Mouse (Mus musculus): ENCODE results near the gene Cobl. TPM values are rescaled to one million over a fixed set of nuclear protein-coding genes. Genes with fewer than 3 reads are reported as not detected.

Cobl gene
- polyA plus RNA-seq, 1 experiment from 2014 or later: 3.6 TPM

DNA sequence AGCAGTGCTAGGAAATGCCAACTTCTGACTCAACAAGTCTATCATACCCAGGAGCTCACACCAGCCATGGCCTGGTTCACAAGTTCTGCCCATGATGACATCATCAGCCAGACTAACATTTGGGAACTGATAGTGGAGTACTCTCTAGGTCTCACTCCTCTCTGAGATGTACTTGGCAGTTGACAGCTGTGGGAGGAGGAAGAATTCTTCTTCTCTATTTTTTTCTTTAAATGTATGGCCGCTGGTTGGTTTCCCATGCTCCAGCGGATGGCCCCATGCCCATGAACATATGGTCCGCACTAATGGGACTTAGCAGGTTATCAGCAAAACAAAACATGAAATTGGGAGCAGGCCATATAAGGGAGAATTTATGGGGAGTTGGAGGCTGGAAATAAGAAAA, 145.4 kb downstream of the Cobl start:
- 85% methylated on average over 3 of the region's 3 CpGs for WGBS
- H3K4me2 ChIP-seq (ENCODE audit: low read depth, low read length): no peak overlapping the region
- no peaks in the 10 kb centered on the region for H3K36me3 ChIP-seq (replicated peaks; ENCODE audit: control insufficient read depth, insufficient read depth, low read depth, low read length)
- DNase-seq (ENCODE audit: low spot score) (no peak), ATAC-seq (replicated peaks; ENCODE audit: insufficient number of reproducible peaks, low FRiP score, low TSS enrichment, low read depth) (no peak)
- no peak overlapping the region for H3K9ac ChIP-seq (replicated peaks; ENCODE audit: low read length)
- H3K27ac ChIP-seq (replicated peaks; ENCODE audit: low read depth, low read length): no peak overlapping the region
- no peaks in the 10 kb centered on the region for H3K4me1 ChIP-seq (ENCODE audit: control insufficient read depth, insufficient read depth, low read length)
- no peak overlapping the region for H3K4me3 ChIP-seq (ENCODE audit: low read depth, low read length)
- no peaks in the 10 kb centered on the region for H3K27me3 ChIP-seq (ENCODE audit: control insufficient read depth, insufficient read depth, low read length)
- no peaks in the 10 kb centered on the region for H3K9me3 ChIP-seq (replicated peaks; ENCODE audit: control insufficient read depth, low read length)

DNA sequence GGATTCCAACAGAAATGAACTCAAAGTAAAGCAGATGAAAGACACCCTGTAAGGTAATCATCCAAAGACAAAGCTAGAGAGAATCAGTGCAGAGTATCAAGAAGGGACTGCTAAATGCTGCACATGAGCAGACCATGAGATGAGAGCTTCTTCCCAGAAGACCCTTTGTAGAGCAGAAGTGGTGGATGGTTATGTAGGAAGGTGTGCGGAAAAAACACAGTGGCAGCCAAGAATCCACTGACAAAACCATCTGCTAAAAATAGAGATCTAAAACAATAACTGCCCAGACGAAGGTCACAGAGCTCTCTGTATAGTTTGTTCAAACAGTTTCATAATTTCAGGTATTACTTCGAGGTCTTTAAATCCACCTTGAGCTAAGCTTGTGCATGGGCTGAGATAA, 149.1 kb downstream of the Cobl start:
- ATAC-seq (replicated peaks; ENCODE audit: insufficient number of reproducible peaks, low FRiP score, low TSS enrichment, low read depth) (no peak), DNase-seq (ENCODE audit: low spot score) (no peak)
- no peak overlapping the region for H3K4me3 ChIP-seq (ENCODE audit: low read depth, low read length)
- no peaks in the 10 kb centered on the region for H3K9me3 ChIP-seq (replicated peaks; ENCODE audit: control insufficient read depth, low read length)
- WGBS: 87% methylated on average over 3 of the region's 3 CpGs
- H3K4me1 ChIP-seq (ENCODE audit: control insufficient read depth, insufficient read depth, low read length): no peaks in the 10 kb centered on the region
- H3K9ac ChIP-seq (replicated peaks; ENCODE audit: low read length): no peak overlapping the region
- H3K4me2 ChIP-seq (ENCODE audit: low read depth, low read length): no peak overlapping the region
- no peak overlapping the region for H3K27ac ChIP-seq (replicated peaks; ENCODE audit: low read depth, low read length)
- no peaks in the 10 kb centered on the region for H3K36me3 ChIP-seq (replicated peaks; ENCODE audit: control insufficient read depth, insufficient read depth, low read depth, low read length)
- H3K27me3 ChIP-seq (ENCODE audit: control insufficient read depth, insufficient read depth, low read length): no peaks in the 10 kb centered on the region

DNA sequence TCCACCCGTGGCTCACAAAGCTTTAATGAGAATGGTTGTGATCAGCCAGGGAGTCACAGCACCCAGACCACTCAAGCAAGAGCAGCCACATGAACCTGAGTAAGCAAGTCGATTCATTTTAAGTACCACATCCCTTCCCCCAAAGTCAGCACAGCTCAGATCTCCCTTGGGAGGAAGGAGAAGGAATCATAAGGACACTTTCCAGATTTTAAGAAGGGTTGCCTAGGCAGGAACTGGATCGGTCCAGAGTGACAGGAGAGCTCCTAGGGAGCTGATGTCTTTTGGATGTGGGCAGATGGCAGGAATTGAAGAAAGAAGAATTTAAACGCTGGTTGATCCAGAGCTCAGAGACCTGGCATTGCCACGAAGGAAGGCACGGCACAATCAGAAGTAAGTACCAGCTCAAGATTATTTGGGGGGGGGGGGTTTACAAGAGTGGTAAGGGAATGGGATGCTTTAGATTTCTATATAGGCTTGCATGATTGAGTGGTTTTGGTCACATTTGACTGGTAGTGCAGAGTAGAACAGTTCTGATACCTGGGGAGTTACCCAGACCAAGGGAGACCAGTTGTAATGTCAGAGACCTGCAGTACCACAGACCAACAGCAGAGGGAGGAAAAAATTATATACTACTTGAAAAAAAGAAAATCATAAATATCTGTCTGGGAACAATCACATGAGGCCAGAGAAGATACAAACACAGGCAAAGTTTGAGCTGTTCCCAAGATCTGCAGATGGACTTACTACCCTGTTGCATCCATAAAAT, 150.3 kb downstream of the Cobl start:
- Histone ChIP-seq H3K4me1 (ENCODE audit: control insufficient read depth, insufficient read depth, low read length) (no peaks in the 10 kb centered on the region), H3K27ac (replicated peaks; ENCODE audit: low read depth, low read length) (no peak overlapping the region), H3K27me3 (ENCODE audit: control insufficient read depth, insufficient read depth, low read length) (no peaks in the 10 kb centered on the region), H3K9ac (replicated peaks; ENCODE audit: low read length) (no peak overlapping the region), H3K4me2 (ENCODE audit: low read depth, low read length) (no peak overlapping the region), H3K4me3 (ENCODE audit: low read depth, low read length) (no peak overlapping the region), H3K9me3 (replicated peaks; ENCODE audit: control insufficient read depth, low read length) (no peaks in the 10 kb centered on the region), H3K36me3 (replicated peaks; ENCODE audit: control insufficient read depth, insufficient read depth, low read depth, low read length) (no peaks in the 10 kb centered on the region)
- WGBS: 84% methylated on average over 6 of the region's 6 CpGs
- peak; percentile 65 for DNase-seq (ENCODE audit: low spot score)
- ATAC-seq (replicated peaks; ENCODE audit: insufficient number of reproducible peaks, low FRiP score, low TSS enrichment, low read depth): no peak

DNA sequence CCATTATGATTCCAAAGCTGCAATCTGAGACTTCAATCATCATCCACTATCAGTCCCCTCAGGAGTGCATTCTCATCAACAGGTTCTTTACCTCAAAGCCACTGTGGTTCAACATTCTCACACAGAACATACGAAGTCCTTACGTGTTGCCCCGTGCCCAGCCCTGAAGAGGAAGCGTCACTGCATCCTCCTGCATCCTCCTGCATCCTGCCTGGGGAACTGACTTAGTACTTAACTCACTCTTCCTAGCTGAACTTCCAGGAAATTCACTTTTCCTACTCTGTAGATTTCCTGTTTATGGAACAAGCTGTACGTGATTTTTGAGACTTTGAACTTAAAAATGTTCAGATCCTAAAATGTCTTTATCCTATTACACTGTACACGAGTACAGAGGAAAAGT, 153.3 kb downstream of the Cobl start:
- ATAC-seq (replicated peaks; ENCODE audit: insufficient number of reproducible peaks, low FRiP score, low TSS enrichment, low read depth): no peak
- Histone ChIP-seq H3K4me1 (ENCODE audit: control insufficient read depth, insufficient read depth, low read length) (no peaks in the 10 kb centered on the region), H3K9me3 (replicated peaks; ENCODE audit: control insufficient read depth, low read length) (no peaks in the 10 kb centered on the region), H3K9ac (replicated peaks; ENCODE audit: low read length) (no peak overlapping the region), H3K27ac (replicated peaks; ENCODE audit: low read depth, low read length) (no peak overlapping the region), H3K4me3 (ENCODE audit: low read depth, low read length) (no peak overlapping the region), H3K36me3 (replicated peaks; ENCODE audit: control insufficient read depth, insufficient read depth, low read depth, low read length) (no peaks in the 10 kb centered on the region), H3K4me2 (ENCODE audit: low read depth, low read length) (no peak overlapping the region), H3K27me3 (ENCODE audit: control insufficient read depth, insufficient read depth, low read length) (no peaks in the 10 kb centered on the region)
- 79% methylated on average over 6 of the region's 6 CpGs for WGBS
- DNase-seq (ENCODE audit: low spot score): no peak

DNA sequence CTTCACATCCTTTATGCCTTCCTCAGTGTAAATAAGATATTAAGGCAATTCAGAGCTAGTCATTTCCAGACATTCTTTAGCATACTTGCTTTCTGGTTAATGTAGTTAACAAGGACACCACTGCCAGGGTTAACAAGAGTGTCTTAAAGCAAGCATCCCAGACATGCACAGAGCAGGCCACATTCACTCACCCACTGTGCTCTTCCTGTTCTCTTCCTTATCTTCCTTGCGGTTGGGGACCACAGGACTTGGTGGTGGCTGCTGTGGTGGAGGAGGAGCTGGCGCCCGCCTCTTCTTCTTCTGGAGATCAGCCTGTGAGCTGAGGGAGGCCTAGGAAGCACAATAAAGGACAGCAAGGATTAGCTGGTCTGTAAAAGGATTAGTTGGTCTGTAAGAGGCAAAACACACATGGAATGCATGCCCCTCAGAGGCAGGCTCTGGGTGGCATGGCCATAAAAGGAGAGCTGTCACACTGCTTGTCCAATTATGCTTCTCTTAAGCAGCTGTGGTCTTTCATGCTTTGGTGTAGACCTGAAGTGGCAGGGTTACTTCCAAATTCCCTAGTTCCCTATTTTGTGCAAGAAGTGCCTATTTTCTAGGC, 155.2 kb downstream of the Cobl start:
- Histone ChIP-seq H3K4me1 (ENCODE audit: control insufficient read depth, insufficient read depth, low read length) (no peaks in the 10 kb centered on the region), H3K27me3 (ENCODE audit: control insufficient read depth, insufficient read depth, low read length) (no peaks in the 10 kb centered on the region), H3K9ac (replicated peaks; ENCODE audit: low read length) (no peak overlapping the region), H3K9me3 (replicated peaks; ENCODE audit: control insufficient read depth, low read length) (no peaks in the 10 kb centered on the region), H3K27ac (replicated peaks; ENCODE audit: low read depth, low read length) (no peak overlapping the region), H3K36me3 (replicated peaks; ENCODE audit: control insufficient read depth, insufficient read depth, low read depth, low read length) (no peaks in the 10 kb centered on the region), H3K4me3 (ENCODE audit: low read depth, low read length) (no peak overlapping the region), H3K4me2 (ENCODE audit: low read depth, low read length) (no peak overlapping the region; the same call in 1 of the 2 replicates)
- ATAC-seq (replicated peaks; ENCODE audit: insufficient number of reproducible peaks, low FRiP score, low TSS enrichment, low read depth) (no peak), DNase-seq (ENCODE audit: low spot score) (no peak)
- WGBS: 37% methylated on average over 3 of the region's 3 CpGs

DNA sequence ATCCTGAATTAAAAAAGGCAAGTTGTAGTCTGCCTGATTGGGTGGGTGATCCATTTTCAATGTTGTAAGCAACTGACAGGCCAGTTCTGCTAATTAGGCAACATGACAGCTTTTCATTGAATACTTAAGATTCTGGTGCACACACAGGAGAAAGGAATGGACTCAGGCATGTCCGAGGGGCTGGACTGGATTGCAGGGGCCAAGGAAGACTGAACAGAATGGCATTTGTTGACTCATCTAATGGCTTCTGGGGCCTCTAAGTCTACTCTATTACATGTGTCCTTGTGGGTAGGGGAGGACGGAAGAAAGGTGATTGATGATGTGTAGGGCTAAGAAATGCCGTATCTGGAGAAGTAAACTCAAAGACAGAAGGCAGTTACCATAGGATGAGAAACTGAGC, 159.9 kb downstream of the Cobl start:
- no peaks in the 10 kb centered on the region for H3K36me3 ChIP-seq (replicated peaks; ENCODE audit: control insufficient read depth, insufficient read depth, low read depth, low read length)
- ATAC-seq (replicated peaks; ENCODE audit: insufficient number of reproducible peaks, low FRiP score, low TSS enrichment, low read depth) (no peak), DNase-seq (ENCODE audit: low spot score) (no peak)
- H3K27ac ChIP-seq (replicated peaks; ENCODE audit: low read depth, low read length): no peak overlapping the region
- no peak overlapping the region for H3K4me2 ChIP-seq (ENCODE audit: low read depth, low read length)
- H3K9me3 ChIP-seq (replicated peaks; ENCODE audit: control insufficient read depth, low read length): no peaks in the 10 kb centered on the region
- H3K27me3 ChIP-seq (ENCODE audit: control insufficient read depth, insufficient read depth, low read length): no peaks in the 10 kb centered on the region
- H3K4me3 ChIP-seq (ENCODE audit: low read depth, low read length): no peak overlapping the region
- no peaks in the 10 kb centered on the region for H3K4me1 ChIP-seq (ENCODE audit: control insufficient read depth, insufficient read depth, low read length)
- H3K9ac ChIP-seq (replicated peaks; ENCODE audit: low read length): no peak overlapping the region
- 81% methylated on average over 3 of the region's 3 CpGs for WGBS

DNA sequence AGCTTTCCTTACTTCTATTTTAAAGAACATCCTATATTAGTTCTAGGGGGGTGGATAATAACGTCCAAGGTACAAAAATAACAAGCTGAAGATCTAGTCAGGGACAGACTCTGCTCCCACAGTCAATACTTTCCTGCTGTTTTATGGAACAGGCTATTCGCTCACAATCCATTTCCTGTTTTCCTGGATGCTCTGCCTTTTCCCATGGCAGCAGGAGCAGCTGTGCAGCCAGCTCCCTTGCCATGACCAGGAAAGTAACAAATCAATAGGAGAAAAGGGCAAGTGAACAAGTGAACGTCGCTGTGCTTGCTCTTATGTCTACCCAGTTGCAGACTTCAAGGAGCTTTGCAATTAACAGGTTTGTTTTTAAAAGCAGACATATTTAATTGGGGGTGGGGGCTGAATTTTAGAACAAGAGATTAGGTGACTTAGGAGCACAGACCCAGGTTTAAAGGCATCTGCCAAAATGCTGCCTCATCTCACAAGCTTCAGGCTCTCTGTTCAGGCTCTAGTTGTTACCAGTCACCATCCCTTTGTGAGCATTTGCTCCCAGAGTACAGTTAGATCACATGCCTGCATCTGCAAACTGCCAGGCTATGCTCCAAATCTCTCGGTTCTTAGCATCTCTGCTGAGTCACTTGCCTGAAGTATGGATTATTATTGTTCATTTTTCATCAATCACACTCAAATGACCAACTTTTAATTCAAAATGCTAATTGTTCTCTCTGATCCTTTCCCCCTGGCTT, 164.9 kb downstream of the Cobl start:
- Histone ChIP-seq H3K4me1 (ENCODE audit: control insufficient read depth, insufficient read depth, low read length) (no peaks in the 10 kb centered on the region), H3K27ac (replicated peaks; ENCODE audit: low read depth, low read length) (no peak overlapping the region), H3K27me3 (ENCODE audit: control insufficient read depth, insufficient read depth, low read length) (no peaks in the 10 kb centered on the region), H3K36me3 (replicated peaks; ENCODE audit: control insufficient read depth, insufficient read depth, low read depth, low read length) (no peaks in the 10 kb centered on the region), H3K9ac (replicated peaks; ENCODE audit: low read length) (no peak overlapping the region), H3K9me3 (replicated peaks; ENCODE audit: control insufficient read depth, low read length) (no peaks in the 10 kb centered on the region), H3K4me2 (ENCODE audit: low read depth, low read length) (no peak overlapping the region), H3K4me3 (ENCODE audit: low read depth, low read length) (no peak overlapping the region)
- 42% methylated on average over 5 of the region's 5 CpGs for WGBS
- ATAC-seq (replicated peaks; ENCODE audit: insufficient number of reproducible peaks, low FRiP score, low TSS enrichment, low read depth) (no peak), DNase-seq (ENCODE audit: low spot score) (no peak)

DNA sequence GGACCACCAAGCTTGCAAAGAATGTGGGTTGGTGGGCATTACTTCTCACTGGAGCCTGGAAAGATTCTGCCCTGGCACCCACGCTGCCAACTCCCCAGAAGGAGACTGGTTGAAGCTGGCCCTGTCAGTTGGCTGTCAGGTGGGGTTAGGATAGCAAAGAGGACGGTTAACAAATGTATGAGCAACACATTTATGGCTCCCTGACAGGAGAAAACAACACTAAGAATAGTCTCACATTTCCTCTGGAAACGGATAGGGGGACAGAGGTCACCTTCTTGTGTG, 173.2 kb downstream of the Cobl start:
- no peaks in the 10 kb centered on the region for H3K27me3 ChIP-seq (ENCODE audit: control insufficient read depth, insufficient read depth, low read length)
- no peak overlapping the region for H3K4me2 ChIP-seq (ENCODE audit: low read depth, low read length)
- H3K9ac ChIP-seq (replicated peaks; ENCODE audit: low read length): no peak overlapping the region
- no peaks in the 10 kb centered on the region for H3K9me3 ChIP-seq (replicated peaks; ENCODE audit: control insufficient read depth, low read length)
- H3K36me3 ChIP-seq (replicated peaks; ENCODE audit: control insufficient read depth, insufficient read depth, low read depth, low read length): no peaks in the 10 kb centered on the region
- H3K4me1 ChIP-seq (ENCODE audit: control insufficient read depth, insufficient read depth, low read length): no peaks in the 10 kb centered on the region
- ATAC-seq (replicated peaks; ENCODE audit: insufficient number of reproducible peaks, low FRiP score, low TSS enrichment, low read depth) (no peak), DNase-seq (ENCODE audit: low spot score) (no peak)
- no peak overlapping the region for H3K27ac ChIP-seq (replicated peaks; ENCODE audit: low read depth, low read length)
- WGBS: 31% methylated on average over 3 of the region's 3 CpGs
- no peak overlapping the region for H3K4me3 ChIP-seq (ENCODE audit: low read depth, low read length)
